Mouse (Mus musculus): ENCODE results near the gene Olfr1008. TPM values are rescaled to one million over a fixed set of nuclear protein-coding genes. Genes with fewer than 3 reads are reported as not detected.

Gene Olfr1008
- polyA plus RNA-seq, 1 experiment from 2014 or later: not detected

Other genes starting within 250 kb of the Olfr1008 start
- gene Olfr995, start 245.8 kb upstream of the Olfr1008 start, polyA plus RNA-seq (2015; fragmentation: Nextera tagmentation; extraction: Ambion mirVana): not detected in 2 replicates
- gene 4833423E24Rik, start 170.4 kb upstream of the Olfr1008 start, polyA plus RNA-seq (2015; fragmentation: Nextera tagmentation; extraction: Ambion mirVana): 0.41 and 0.50 TPM in 2 replicates
- gene Olfr996, start 110.2 kb upstream of the Olfr1008 start, polyA plus RNA-seq (2015; fragmentation: Nextera tagmentation; extraction: Ambion mirVana): not detected in 2 replicates
- not detected in 2 replicates for gene Olfr998, start 100.5 kb upstream of the Olfr1008 start, polyA plus RNA-seq (2015; fragmentation: Nextera tagmentation; extraction: Ambion mirVana)
- not detected in 2 replicates for gene Olfr1000, start 77.5 kb upstream of the Olfr1008 start, polyA plus RNA-seq (2015; fragmentation: Nextera tagmentation; extraction: Ambion mirVana)
- gene Olfr1002, start 38.7 kb upstream of the Olfr1008 start, polyA plus RNA-seq (2015; fragmentation: Nextera tagmentation; extraction: Ambion mirVana): not detected in 2 replicates
- not detected in 2 replicates for gene Olfr154, start 25.0 kb upstream of the Olfr1008 start, polyA plus RNA-seq (2015; fragmentation: Nextera tagmentation; extraction: Ambion mirVana)
- not detected in 2 replicates for gene Olfr1006, start 10.7 kb upstream of the Olfr1008 start, polyA plus RNA-seq (2015; fragmentation: Nextera tagmentation; extraction: Ambion mirVana)
- gene Olfr1009, start 26.0 kb downstream of the Olfr1008 start, polyA plus RNA-seq (2015; fragmentation: Nextera tagmentation; extraction: Ambion mirVana): not detected in 2 replicates
- not detected in 2 replicates for gene Olfr1012, start 73.3 kb downstream of the Olfr1008 start, polyA plus RNA-seq (2015; fragmentation: Nextera tagmentation; extraction: Ambion mirVana)
- gene Olfr1013, start 77.7 kb downstream of the Olfr1008 start, polyA plus RNA-seq (2015; fragmentation: Nextera tagmentation; extraction: Ambion mirVana): not detected in 2 replicates
- not detected in 2 replicates for gene Olfr1014, start 83.3 kb downstream of the Olfr1008 start, polyA plus RNA-seq (2015; fragmentation: Nextera tagmentation; extraction: Ambion mirVana)
- not detected in 2 replicates for gene Olfr1015, start 92.6 kb downstream of the Olfr1008 start, polyA plus RNA-seq (2015; fragmentation: Nextera tagmentation; extraction: Ambion mirVana)
- not detected in 2 replicates for gene Olfr1016, start 113.1 kb downstream of the Olfr1008 start, polyA plus RNA-seq (2015; fragmentation: Nextera tagmentation; extraction: Ambion mirVana)
- gene Olfr1018, start 129.0 kb downstream of the Olfr1008 start, polyA plus RNA-seq (2015; fragmentation: Nextera tagmentation; extraction: Ambion mirVana): not detected in 2 replicates
- not detected in 2 replicates for gene Olfr1019, start 156.1 kb downstream of the Olfr1008 start, polyA plus RNA-seq (2015; fragmentation: Nextera tagmentation; extraction: Ambion mirVana)
- gene Olfr1020, start 157.6 kb downstream of the Olfr1008 start, polyA plus RNA-seq (2015; fragmentation: Nextera tagmentation; extraction: Ambion mirVana): not detected in 2 replicates
- not detected in 2 replicates for gene Olfr1022, start 179.2 kb downstream of the Olfr1008 start, polyA plus RNA-seq (2015; fragmentation: Nextera tagmentation; extraction: Ambion mirVana)
- gene Olfr1023, start 196.2 kb downstream of the Olfr1008 start, polyA plus RNA-seq (2015; fragmentation: Nextera tagmentation; extraction: Ambion mirVana): not detected in 2 replicates
- gene Olfr1024, start 215.6 kb downstream of the Olfr1008 start, polyA plus RNA-seq (2015; fragmentation: Nextera tagmentation; extraction: Ambion mirVana): not detected in 2 replicates
- not detected in 2 replicates for gene Olfr1025-ps1, start 225.8 kb downstream of the Olfr1008 start, polyA plus RNA-seq (2015; fragmentation: Nextera tagmentation; extraction: Ambion mirVana)
- gene Olfr1026, start 232.1 kb downstream of the Olfr1008 start, polyA plus RNA-seq (2015; fragmentation: Nextera tagmentation; extraction: Ambion mirVana): not detected in 2 replicates

Measured in lung, embryonic 16.5 days (tissue).